Mouse (Mus musculus) heart, adult 2 months (tissue): ENCODE data around the gene Gabbr2. TPM values are rescaled to one million over a fixed set of nuclear protein-coding genes. Genes with fewer than 3 reads are reported as not detected.

ENCODE experiments used
- DNase-seq, 2 experiments: peaks; one replicate each; pipeline ENCODE4 v3.0.0; 2021
- H3K27ac ChIP-seq: fragments of 200-600 bp; 2 replicates; pipeline ENCODE4 v1.8.1; 2022
- H3K27me3 ChIP-seq: fragments of 200-500 bp; 2 replicates; pipeline ENCODE4 v1.6.1; 2012; ENCODE audit warnings: mild to moderate bottlenecking, low read length, inconsistent platforms, mixed read lengths; ENCODE audit not compliant: control insufficient read depth, insufficient read depth
- H3K36me3 ChIP-seq: fragments of 200-500 bp; 2 replicates; pipeline ENCODE4 v1.6.1; 2012; ENCODE audit warnings: low read length, inconsistent platforms; ENCODE audit not compliant: control insufficient read depth, insufficient read depth
- H3K4me1 ChIP-seq: fragments of 200-500 bp; 2 replicates; pipeline ENCODE4 v1.6.1; 2011; ENCODE audit warnings: low read length; ENCODE audit not compliant: control insufficient read depth, insufficient read depth
- H3K4me3 ChIP-seq: fragments of 200-600 bp; 2 replicates; pipeline ENCODE4 v1.8.1; 2022
- H3K79me2 ChIP-seq: fragments of 200-500 bp; replicated peaks from 2 replicates; pipeline ENCODE4 v1.6.1; 2012; ENCODE audit warnings: mild to moderate bottlenecking, inconsistent platforms, low read length, moderate library complexity, mixed read lengths; ENCODE audit not compliant: control insufficient read depth, insufficient read depth
- H3K9ac ChIP-seq: fragments of 200-500 bp; 2 replicates; pipeline ENCODE4 v1.6.1; 2012; ENCODE audit warnings: low read depth, mild to moderate bottlenecking, control low read depth, inconsistent platforms, low read length, mixed read lengths
- CTCF ChIP-seq: fragments of 200-600 bp; IDR thresholded peaks from 2 replicates; pipeline ENCODE4 v1.8.1; 2022; ENCODE audit warnings: antibody characterized with exemption, mild to moderate bottlenecking, moderate library complexity
- EP300 ChIP-seq: fragments of 200-500 bp; IDR thresholded peaks from 2 replicates; pipeline ENCODE4 v1.6.1; 2011; ENCODE audit warnings: low read depth, low read length, control low read depth; ENCODE audit not compliant: insufficient read depth
- POLR2A ChIP-seq: fragments of 200-500 bp; IDR thresholded peaks from 2 replicates; pipeline ENCODE4 v1.6.1; 2011; ENCODE audit warnings: mild to moderate bottlenecking, low read depth, low read length, control low read depth; ENCODE audit not compliant: insufficient read depth
- WGBS: fragments of 180-500 bp; shearing (Covaris S2); methylation state at CpG from one replicate; pipeline ENCODE4 v1.1.7; 2018; 5-methylcytosine and 5-hydroxymethylcytosine counted together
- intact Hi-C: fragments of 180-260 bp; cut with DNase I; formaldehyde crosslinking; loops from one replicate; pipeline ENCODE4 v1.15.1; 2025
- polyA plus RNA-seq: library from polyadenylated mRNA; depleted of rRNA; stranded (reverse); fragments of >200 nt; gene quantifications from 2 replicates; pipeline ENCODE4 v1.2.3, GENCODE M21; 2012
- total RNA-seq, 2 experiments: library from RNA; stranded (reverse); gene quantifications; 2 replicates each; pipeline ENCODE4 v1.2.3; 2021

Gabbr2 gene
- total and polyA plus RNA-seq, 3 experiments, result 0.09 to 0.18 TPM; not detected in 1

- no peak for DNase-seq
- Histone ChIP-seq H3K4me3 (no peak overlapping the region), H3K9ac (no peak overlapping the region), H3K27me3 (no peaks in the 10 kb centered on the region), H3K79me2 (no peaks in the 10 kb centered on the region), H3K4me1 (no peaks in the 10 kb centered on the region), H3K36me3 (no peaks in the 10 kb centered on the region), H3K27ac (no peak overlapping the region)
- TF ChIP-seq CTCF, result no peak
- TF ChIP-seq POLR2A, result no peak
- no peak for TF ChIP-seq EP300
- intact Hi-C loops, result no loop called here
- WGBS, result 27% methylated on average over 14 of the region's 14 CpGs
Measured at GRCm38 (mm10) chr4:46774652-46775051, 217.0 kb downstream of the Gabbr2 start.

- Histone ChIP-seq H3K79me2 (no peaks in the 10 kb centered on the region), H3K9ac (no peak overlapping the region), H3K4me1 (no peaks in the 10 kb centered on the region), H3K27ac (no peak overlapping the region), H3K4me3 (no peak overlapping the region), H3K27me3 (no peaks in the 10 kb centered on the region), H3K36me3 (no peaks in the 10 kb centered on the region)
- WGBS, result 77% methylated on average over 3 of the region's 3 CpGs
- TF ChIP-seq EP300 (no peak), CTCF (no peak), POLR2A (no peak)
- DNase-seq, result no peak
- intact Hi-C loops, result no loop called here
Measured at GRCm38 (mm10) chr4:46773243-46773642, 218.4 kb downstream of the Gabbr2 start.

- WGBS, result 76% methylated on average over 2 of the region's 2 CpGs
- no peak for TF ChIP-seq POLR2A
- TF ChIP-seq CTCF, result no peak
- no peak for TF ChIP-seq EP300
- Histone ChIP-seq H3K27me3 (no peaks in the 10 kb centered on the region), H3K4me3 (no peak overlapping the region), H3K4me1 (no peaks in the 10 kb centered on the region), H3K79me2 (no peaks in the 10 kb centered on the region), H3K27ac (no peak overlapping the region), H3K36me3 (no peaks in the 10 kb centered on the region), H3K9ac (no peak overlapping the region)
- intact Hi-C loops, result no loop called here
- no peak for DNase-seq
Measured at GRCm38 (mm10) chr4:46772591-46772990, 219.1 kb downstream of the Gabbr2 start.

DNA sequence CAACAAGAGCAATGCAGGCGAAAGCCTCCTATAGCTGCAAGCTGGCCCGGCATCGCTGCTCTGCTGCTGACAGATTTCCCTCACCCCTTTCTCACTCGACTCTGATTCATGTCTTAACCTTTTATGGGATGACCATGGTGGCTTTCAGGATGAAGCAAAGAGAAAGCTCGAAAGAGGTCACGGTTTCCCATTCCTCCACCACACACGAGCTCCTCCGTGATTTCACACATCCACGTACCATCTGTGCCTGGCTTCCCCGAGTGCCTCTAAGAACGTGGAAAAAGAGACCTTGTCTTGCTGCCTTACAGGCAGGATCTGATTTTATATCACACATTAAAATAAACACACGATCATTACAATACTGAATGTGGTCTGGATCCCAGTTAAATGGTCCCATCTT, 220.6 kb downstream of the Gabbr2 start:
- intact Hi-C loops, result no loop called here
- DNase-seq, result no peak
- H3K27me3 ChIP-seq, result no peaks in the 10 kb centered on the region
- TF ChIP-seq POLR2A (no peak), EP300 (no peak), CTCF (no peak)
- no peaks in the 10 kb centered on the region for H3K4me1 ChIP-seq
- no peak overlapping the region for H3K9ac ChIP-seq
- WGBS, result 78% methylated on average over 12 of the region's 12 CpGs
- H3K4me3 ChIP-seq, result no peak overlapping the region
- H3K79me2 ChIP-seq, result no peaks in the 10 kb centered on the region
- H3K36me3 ChIP-seq, result no peaks in the 10 kb centered on the region
- H3K27ac ChIP-seq, result no peak overlapping the region

- no peaks in the 10 kb centered on the region for H3K27me3 ChIP-seq
- no peaks in the 10 kb centered on the region for H3K36me3 ChIP-seq
- H3K79me2 ChIP-seq, result no peaks in the 10 kb centered on the region
- H3K9ac ChIP-seq, result no peak overlapping the region
- TF ChIP-seq EP300 (no peak), CTCF (no peak), POLR2A (no peak)
- no peak overlapping the region for H3K4me3 ChIP-seq
- H3K27ac ChIP-seq, result no peak overlapping the region
- intact Hi-C loops, result no loop called here
- 88% methylated on average over 2 of the region's 2 CpGs for WGBS
- H3K4me1 ChIP-seq, result no peaks in the 10 kb centered on the region
- DNase-seq, result no peak
Measured at GRCm38 (mm10) chr4:46770635-46771034, 221.0 kb downstream of the Gabbr2 start.

DNA sequence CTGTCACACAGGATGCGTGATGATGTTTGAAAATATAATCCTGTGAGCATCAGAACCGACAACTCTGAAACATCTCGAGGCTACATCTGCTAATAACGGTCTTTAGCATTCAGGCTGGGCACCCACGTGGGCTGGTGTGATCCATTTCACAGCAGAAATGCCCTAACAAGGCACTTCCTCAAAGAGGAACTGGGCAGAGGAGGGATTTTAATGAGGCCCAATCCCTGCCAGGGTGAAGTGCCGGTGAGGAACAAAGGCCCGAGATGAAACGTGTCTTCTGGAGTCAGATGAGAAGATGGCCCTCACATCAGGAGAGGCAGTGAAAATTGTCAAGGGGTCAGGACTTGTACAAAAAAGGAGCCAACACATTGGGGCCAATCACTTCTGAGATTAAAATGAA, 221.6 kb downstream of the Gabbr2 start:
- H3K36me3 ChIP-seq, result no peaks in the 10 kb centered on the region
- intact Hi-C loops, result no loop called here
- no peak overlapping the region for H3K4me3 ChIP-seq
- no peak overlapping the region for H3K9ac ChIP-seq
- no peak for DNase-seq
- H3K4me1 ChIP-seq, result no peaks in the 10 kb centered on the region
- no peaks in the 10 kb centered on the region for H3K79me2 ChIP-seq
- 78% methylated on average over 8 of the region's 8 CpGs for WGBS
- no peak for TF ChIP-seq CTCF
- no peaks in the 10 kb centered on the region for H3K27me3 ChIP-seq
- H3K27ac ChIP-seq, result no peak overlapping the region

- intact Hi-C loops, result no loop called here
- TF ChIP-seq CTCF (no peak), EP300 (no peak), POLR2A (no peak)
- no peak overlapping the region for H3K27ac ChIP-seq
- no peaks in the 10 kb centered on the region for H3K27me3 ChIP-seq
- H3K79me2 ChIP-seq, result no peaks in the 10 kb centered on the region
- no peak for DNase-seq
- no peak overlapping the region for H3K4me3 ChIP-seq
- H3K4me1 ChIP-seq, result no peaks in the 10 kb centered on the region
- WGBS, result 71% methylated on average over 7 of the region's 7 CpGs
- no peaks in the 10 kb centered on the region for H3K36me3 ChIP-seq
- no peak overlapping the region for H3K9ac ChIP-seq
Measured at GRCm38 (mm10) chr4:46766326-46766725, 225.3 kb downstream of the Gabbr2 start.
